25 mouse cellular contexts compared by ENCODE assay signal in the genomic region with DNA sequence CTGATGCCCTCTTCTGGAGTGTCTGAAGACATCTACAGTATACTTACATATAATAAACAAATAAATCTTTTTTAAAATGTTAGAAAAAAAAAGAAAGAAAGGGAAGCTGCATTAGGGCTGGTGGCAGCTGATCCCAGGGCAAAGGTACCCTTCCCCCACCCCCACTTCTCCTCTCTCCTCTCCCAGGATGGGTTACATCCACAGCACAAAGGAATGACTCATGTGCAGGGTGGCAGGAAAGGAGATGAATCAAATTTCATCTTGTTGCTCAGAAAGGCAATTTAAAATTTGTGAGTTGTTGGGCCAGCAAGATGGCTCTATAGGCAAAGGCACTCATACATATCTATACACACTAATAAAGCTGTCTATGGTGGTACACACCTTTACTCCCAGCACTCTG. TPM values are rescaled to one million over a fixed set of nuclear protein-coding genes. Genes with fewer than 3 reads are reported as not detected.
DNase-seq lines count a peak whose midpoint lies in the region; TF ChIP-seq lines count a peak whose summit lies in the region.
"Had no signal": no experiment of that assay in that cellular context is flagged by ENCODE, and none has a peak within 500 bp of the region (broad histone marks: within the 10 kb centered on the region; RNA-seq: fewer than 3 reads in every experiment).

No protein-coding gene starts in this region.

- TF ChIP-seq CTCF in bone marrow macrophage, adult 2 months (IDR thresholded peaks at IDR 0.05; ENCODE audit: low read depth, low read length) = no peak

- H3K4me3 ChIP-seq in bone marrow macrophage, adult 2 months (ENCODE audit: insufficient read depth, low read length) = no peak overlapping the region
- H3K4me3 ChIP-seq in midbrain, embryonic 10.5 days = no peak overlapping the region
- H3K4me3 ChIP-seq: embryonic facial prominence, embryonic 12.5 days; embryonic facial prominence, embryonic 15.5 days; gastrocnemius, adult 2 months; heart, embryonic 10.5 days; heart, embryonic 13.5 days had no signal

- no peaks in the 10 kb centered on the region for H3K9me3 ChIP-seq in midbrain, embryonic 10.5 days (replicated peaks)
- H3K9me3 ChIP-seq: embryonic facial prominence, embryonic 12.5 days; embryonic facial prominence, embryonic 15.5 days; heart, embryonic 10.5 days; heart, embryonic 13.5 days had no signal

- no peaks in the 10 kb centered on the region for H3K36me3 ChIP-seq in midbrain, embryonic 10.5 days
- H3K36me3 ChIP-seq: embryonic facial prominence, embryonic 12.5 days; embryonic facial prominence, embryonic 15.5 days; heart, embryonic 10.5 days; heart, embryonic 13.5 days had no signal

- DNase-seq in 3134 (ENCODE audit: extremely low read depth, insufficient read length, low spot score) = peak; percentile 41
- peak; percentile 33 for DNase-seq in 416B (ENCODE audit: low read depth)
- no peak for DNase-seq in left cerebral cortex, postnatal 25 days (ENCODE audit: low spot score in 2 of 2)
- DNase-seq in midbrain, embryonic 10.5 days (ENCODE audit: low spot score) = no peak
- DNase-seq in left cerebral cortex, postnatal 10 days (ENCODE audit: extremely low spot score in 1 of 2, low spot score in 2 of 2) = no peak
- DNase-seq: adrenal gland, postnatal 10 days; adrenal gland, postnatal 36 days; B cell, adult 2 months; cerebellum, adult 11 months; cerebellum, adult 2 months; cerebellum, adult 9-11 months; cerebellum, postnatal 25 days; forebrain, postnatal 0 days; gastrocnemius, adult 2 months; gastrocnemius, postnatal 14 days; heart, adult 18-20 months; heart, postnatal 14 days; heart, postnatal 4 days had no signal

- no peak for TF ChIP-seq POLR2A in bone marrow macrophage, adult 2 months (IDR thresholded peaks at IDR 0.05; ENCODE audit: borderline replicate concordance, low read depth, low read length)

- H3K27me3 ChIP-seq in midbrain, embryonic 10.5 days (ENCODE audit: low read depth, poor library complexity, severe bottlenecking) = no peaks in the 10 kb centered on the region
- H3K27me3 ChIP-seq: embryonic facial prominence, embryonic 12.5 days; embryonic facial prominence, embryonic 15.5 days; heart, embryonic 13.5 days; Patski had no signal

- intact Hi-C loops in left cerebral cortex, postnatal 25 days (cut with DNase I) = no loop called here
- intact Hi-C loops in left cerebral cortex, postnatal 10 days (cut with DNase I) = no loop called here

- peaks cover 38% of the 10 kb centered on the region for H3K4me1 ChIP-seq in bone marrow macrophage, adult 2 months (ENCODE audit: control insufficient read depth, insufficient read depth, low read length)
- H3K4me1 ChIP-seq in midbrain, embryonic 10.5 days = peaks cover 6% of the 10 kb centered on the region; the same call in 1 of the 2 replicates
- H3K4me1 ChIP-seq: embryonic facial prominence, embryonic 12.5 days; embryonic facial prominence, embryonic 15.5 days had no signal

- peak overlapping the region; percentile 64 for H3K27ac ChIP-seq in bone marrow macrophage, adult 2 months (ENCODE audit: insufficient read depth, low read depth, low read length)
- no peak overlapping the region for H3K27ac ChIP-seq in midbrain, embryonic 10.5 days (replicated peaks)
- H3K27ac ChIP-seq: embryonic facial prominence, embryonic 12.5 days; embryonic facial prominence, embryonic 15.5 days; gastrocnemius, adult 2 months; heart, embryonic 10.5 days; heart, embryonic 13.5 days; hindbrain, embryonic 14.5 days had no signal

RNA-seq across cellular contexts. Expression of gene Plin2, which starts 6.9 kb away (rescaled TPM):
- 397 and 415 TPM in 2 replicates for polyA plus RNA-seq in bone marrow macrophage, adult 2 months (2012; ENCODE audit: insufficient read depth, insufficient read length, missing spikeins)
- total RNA-seq in left cerebral cortex, postnatal 25 days (2021) = 10 to 100 TPM; 10.8 to 12.3 TPM
- polyA plus RNA-seq in midbrain, embryonic 10.5 days (2016; fragmentation: Nextera tagmentation; extraction: Ambion mirVana) = 76.2 and 79.3 TPM in 2 replicates
- total RNA-seq in left cerebral cortex, postnatal 10 days (2021) = 10 to 100 TPM; 14.5 to 17.3 TPM

Comparison
In these comparisons a context has a peak if more than half of its experiments do, and no peak if none do; other contexts are left out.
1. DNase-seq: peak in 3134 (single experiment) and 416B (single experiment); none in left cerebral cortex, postnatal 25 days (0 of 2), midbrain, embryonic 10.5 days (single experiment) and left cerebral cortex, postnatal 10 days (0 of 2).